Mouse (Mus musculus): ENCODE data around the gene Idnk.
A peak's percentile ranks its signal among the peaks of the same experiment; 100 is the strongest.

Gene Idnk

DNA sequence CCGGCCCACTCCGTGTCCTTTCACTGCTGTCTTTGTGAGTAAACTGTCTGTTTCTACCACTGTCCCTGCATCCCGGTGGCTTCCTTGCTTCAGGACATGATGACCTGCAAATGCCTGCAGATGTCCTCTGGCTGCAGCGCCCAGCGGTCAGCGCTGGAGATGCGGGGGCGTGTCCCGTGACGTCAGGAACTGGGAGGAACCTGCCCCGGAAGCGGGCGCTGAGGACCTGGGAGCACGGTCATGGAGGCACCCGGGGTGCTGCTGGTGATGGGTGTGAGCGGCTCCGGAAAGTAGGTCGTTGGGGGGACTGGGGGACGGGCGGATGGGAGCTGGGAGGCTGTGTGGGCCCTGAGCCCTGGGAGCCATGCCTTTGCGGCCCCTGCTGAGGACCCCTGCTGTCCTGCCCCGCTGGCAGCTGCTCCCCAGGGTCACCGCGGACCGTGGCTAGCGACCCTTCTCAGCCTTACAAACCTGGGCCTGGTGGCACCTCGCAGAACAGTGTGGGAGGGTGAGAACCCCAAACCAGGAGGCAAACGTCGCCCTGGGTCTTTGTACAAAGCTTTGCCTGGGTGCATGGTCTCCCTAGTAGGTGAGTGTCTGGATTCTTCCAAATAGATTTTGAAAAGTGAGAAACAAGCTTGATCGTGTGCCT is at the start of gene Idnk:
Idnk (plus strand) TSS at position 203 of the 652 bp plus-strand sequence.
- DNase-seq (ENCODE audit: low spot score in 2 of 2) = peak; percentile 80 to 86

DNA sequence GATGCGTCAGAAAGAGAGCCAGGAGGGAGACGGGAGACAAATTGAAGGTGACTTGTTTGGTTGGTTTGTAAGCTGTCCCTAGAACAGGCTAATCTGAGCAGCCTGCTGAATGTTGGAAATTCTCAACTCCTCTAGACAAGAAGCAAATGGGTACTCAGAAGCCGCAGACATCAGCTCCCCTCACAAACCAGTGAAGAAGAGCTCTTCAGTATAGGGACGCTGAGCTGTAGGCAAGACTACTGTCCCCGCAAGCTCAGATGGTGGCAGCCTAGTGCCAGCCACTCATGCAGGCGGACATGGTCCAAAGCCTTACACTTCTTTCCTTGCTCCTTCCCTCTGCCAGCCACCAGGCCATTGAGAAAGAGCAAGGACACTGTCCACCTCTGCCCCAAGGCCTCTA is 46.1 kb upstream of the Idnk start:
- DNase-seq (ENCODE audit: low spot score in 2 of 2) = peak; percentile 38 to 57

GRCm38 (mm10) chr13:58112191-58112590 is 45.3 kb upstream of the Idnk start:
- DNase-seq (ENCODE audit: low spot score in 2 of 2) = peak; percentile 59 to 70

- DNase-seq (ENCODE audit: low spot score in 2 of 2) = peak in 1 of 2 experiments; percentile 24
These were observed 44.8 kb upstream of the Idnk start for GRCm38 (mm10) chr13:58112601-58113041.

DNA sequence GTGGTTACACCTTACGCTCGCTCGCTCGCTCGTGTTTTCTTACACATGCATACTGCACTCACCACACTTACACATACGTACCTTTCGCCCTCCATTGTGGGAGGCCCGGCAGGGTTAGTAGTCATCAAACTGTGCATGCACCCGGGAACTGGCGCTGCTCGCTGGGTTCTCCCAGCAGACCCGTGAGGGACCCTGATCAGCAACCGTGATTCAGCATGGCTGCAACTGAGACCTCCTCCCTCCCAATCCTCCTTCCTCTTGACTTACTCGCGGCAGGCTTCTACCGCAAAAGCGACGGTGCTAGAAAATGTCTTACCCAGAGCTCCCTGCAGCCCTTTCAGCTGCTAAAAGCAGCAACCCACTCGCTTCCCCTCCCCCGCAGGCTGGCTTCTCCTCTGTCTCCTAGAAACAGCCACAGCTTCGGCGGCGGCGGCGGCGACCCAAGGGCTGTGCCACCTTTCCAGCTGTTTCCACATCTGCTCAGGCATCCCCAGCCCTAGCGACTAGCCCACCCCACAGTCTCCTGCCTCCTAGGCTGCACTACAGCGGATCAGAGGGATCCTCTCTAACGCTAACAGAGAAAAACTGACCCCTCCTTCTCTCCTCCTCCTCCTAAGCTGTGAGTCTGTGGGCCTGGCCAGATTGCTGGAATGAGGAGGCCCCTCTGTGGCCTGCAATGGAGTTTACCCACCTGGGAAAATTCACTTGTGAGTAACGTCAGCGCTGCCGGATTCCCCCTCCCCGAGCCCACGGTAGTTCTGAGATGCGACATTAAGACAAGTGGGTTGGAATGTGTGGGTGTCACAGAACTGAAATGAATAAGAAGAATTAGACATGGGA is 44.2 kb upstream of the Idnk start, which contains the start of gene Klhl3:
Klhl3 (minus strand) TSS at position 532 of the 840 bp plus-strand sequence.
- DNase-seq (ENCODE audit: low spot score in 2 of 2) = peak; percentile 88 to 90

- DNase-seq (ENCODE audit: low spot score in 2 of 2) = no peak
These were observed 42.2 kb upstream of the Idnk start for GRCm38 (mm10) chr13:58115227-58115626.

DNA sequence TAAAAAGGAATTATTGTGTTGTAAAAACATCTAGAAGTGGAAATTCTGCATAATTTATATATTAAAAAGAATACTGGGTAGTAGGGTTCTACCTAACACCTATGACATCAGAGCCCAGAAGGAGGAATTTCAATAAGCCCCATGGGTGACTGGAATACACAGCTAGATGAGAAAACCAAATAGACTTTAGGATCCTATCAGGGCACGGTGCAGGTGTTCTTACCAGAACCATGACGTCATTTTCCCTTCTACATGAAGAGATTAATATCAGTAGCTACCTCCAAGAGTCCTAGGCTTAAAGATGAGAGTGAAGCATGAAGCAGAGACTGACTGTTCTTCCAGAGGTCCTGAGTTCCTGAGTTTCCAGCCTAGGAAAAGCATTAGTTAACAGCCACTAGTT is 40.6 kb upstream of the Idnk start:
- DNase-seq (ENCODE audit: low spot score in 2 of 2) = no peak

DNA sequence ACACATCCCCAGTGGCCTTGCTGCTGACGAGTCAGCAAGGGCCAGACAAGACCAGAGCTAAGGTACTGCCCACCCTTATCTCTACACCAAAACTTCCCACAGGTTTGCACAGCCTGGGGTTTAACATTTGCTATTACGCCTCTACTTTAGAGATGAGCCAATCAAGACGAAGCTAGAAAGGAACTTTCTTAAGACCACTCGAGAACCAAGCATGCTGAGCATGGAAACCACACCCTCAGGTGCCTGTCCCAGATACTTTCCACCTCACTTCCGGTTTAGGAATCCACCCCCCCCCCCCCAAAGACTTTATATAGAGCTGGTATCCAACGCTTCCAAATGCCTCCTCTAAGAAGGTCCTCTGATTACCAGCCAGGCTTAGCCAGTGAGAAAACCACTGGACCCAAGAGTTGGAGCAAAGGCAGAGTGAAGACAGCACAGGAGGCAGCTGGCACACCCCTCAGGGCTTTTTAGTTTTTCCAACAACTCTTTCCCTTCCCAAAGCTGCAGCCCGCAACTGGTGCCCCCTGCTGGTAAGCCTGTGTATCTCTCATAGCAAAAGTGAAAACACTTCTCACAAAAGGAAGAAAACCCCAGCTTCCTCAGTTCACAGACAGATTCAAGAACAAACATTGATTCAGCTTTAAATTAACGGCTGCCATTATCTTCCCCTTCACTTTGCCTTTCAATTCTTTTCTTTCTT is 40.0 kb upstream of the Idnk start:
- peak in 1 of 2 experiments; percentile 43 for DNase-seq (ENCODE audit: low spot score in 2 of 2)

DNA sequence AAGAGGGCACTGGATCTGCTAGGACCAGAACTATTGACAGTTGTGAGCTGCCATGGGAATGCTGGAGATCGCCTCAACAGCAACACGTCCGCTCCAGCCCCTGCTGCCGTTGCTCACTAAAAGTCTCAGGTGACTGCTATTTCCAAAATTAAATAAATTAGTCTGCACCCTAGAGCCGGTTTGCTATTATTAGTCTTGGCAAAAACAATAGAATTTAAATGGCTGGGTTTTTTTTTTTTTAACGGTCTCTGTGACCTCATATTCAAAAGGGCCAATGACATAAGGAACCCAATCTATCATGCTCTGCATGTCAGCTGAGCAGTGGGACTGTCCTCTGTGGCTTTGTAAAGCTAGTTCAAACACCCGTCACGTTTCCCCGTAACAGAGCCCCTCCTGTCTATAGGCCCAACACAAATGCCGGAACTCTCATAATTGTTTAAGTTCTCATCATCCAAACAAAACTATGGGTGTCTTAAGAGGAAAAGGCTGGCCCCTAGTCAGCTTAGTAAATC is 34.6 kb upstream of the Idnk start:
- DNase-seq (ENCODE audit: low spot score in 2 of 2) = no peak

DNA sequence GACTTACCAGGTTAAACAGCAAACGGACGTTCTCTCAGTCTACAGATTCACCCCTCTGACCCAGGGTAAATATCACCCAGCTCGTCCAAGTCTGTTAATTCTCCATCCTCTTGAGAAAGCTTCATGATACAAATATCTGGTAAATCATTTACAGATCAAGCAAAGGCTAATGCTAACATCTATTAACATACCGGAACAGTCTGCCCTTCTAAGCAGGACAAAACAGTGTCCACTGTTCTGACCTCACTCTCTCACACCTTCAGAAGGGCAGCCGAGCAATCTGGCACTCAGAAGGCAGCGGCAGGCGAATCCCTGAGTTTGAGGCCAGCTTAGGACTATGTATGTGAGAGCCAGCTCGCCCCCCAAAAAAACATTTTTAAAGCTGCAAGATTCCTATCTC is 34.1 kb upstream of the Idnk start:
- no peak for DNase-seq (ENCODE audit: low spot score in 2 of 2)

DNA sequence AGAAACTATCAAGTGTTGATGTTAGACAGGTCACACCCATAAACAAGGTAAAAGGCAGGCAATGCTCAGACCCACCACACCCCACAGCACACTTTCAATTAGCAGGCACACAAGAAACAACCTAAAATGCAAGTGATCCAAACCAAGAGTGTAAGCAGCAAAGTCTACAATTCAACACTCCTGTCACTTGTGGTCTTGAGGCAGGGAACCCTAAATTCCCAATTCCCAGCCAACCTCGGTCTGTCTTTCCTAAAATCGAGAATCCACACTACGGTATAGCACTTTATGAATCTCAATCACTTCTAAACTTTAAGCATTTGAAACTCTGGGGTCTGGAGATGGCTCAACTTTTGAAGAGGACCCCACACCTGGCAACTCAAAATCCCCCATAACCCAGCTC is 33.2 kb upstream of the Idnk start:
- DNase-seq (ENCODE audit: low spot score in 2 of 2) = no peak

GRCm38 (mm10) chr13:58124989-58125388 is 32.5 kb upstream of the Idnk start:
- DNase-seq (ENCODE audit: low spot score in 2 of 2) = no peak

- DNase-seq (ENCODE audit: low spot score in 2 of 2) = peak in 1 of 2 experiments; percentile 37
These were observed 31.3 kb upstream of the Idnk start for GRCm38 (mm10) chr13:58126126-58126525.

GRCm38 (mm10) chr13:58126862-58127765 is 30.3 kb upstream of the Idnk start:
- DNase-seq (ENCODE audit: low spot score in 2 of 2) = no peak

- peak; percentile 59 to 71 for DNase-seq (ENCODE audit: low spot score in 2 of 2)
These were observed 29.6 kb upstream of the Idnk start for GRCm38 (mm10) chr13:58127766-58128361.

GRCm38 (mm10) chr13:58128396-58128767 is 29.1 kb upstream of the Idnk start, which contains the start of gene Hnrnpa0:
Gene Hnrnpa0 (minus strand): TSS chr13:58128556.
- peak; percentile 89 to 92 for DNase-seq (ENCODE audit: low spot score in 2 of 2)

DNA sequence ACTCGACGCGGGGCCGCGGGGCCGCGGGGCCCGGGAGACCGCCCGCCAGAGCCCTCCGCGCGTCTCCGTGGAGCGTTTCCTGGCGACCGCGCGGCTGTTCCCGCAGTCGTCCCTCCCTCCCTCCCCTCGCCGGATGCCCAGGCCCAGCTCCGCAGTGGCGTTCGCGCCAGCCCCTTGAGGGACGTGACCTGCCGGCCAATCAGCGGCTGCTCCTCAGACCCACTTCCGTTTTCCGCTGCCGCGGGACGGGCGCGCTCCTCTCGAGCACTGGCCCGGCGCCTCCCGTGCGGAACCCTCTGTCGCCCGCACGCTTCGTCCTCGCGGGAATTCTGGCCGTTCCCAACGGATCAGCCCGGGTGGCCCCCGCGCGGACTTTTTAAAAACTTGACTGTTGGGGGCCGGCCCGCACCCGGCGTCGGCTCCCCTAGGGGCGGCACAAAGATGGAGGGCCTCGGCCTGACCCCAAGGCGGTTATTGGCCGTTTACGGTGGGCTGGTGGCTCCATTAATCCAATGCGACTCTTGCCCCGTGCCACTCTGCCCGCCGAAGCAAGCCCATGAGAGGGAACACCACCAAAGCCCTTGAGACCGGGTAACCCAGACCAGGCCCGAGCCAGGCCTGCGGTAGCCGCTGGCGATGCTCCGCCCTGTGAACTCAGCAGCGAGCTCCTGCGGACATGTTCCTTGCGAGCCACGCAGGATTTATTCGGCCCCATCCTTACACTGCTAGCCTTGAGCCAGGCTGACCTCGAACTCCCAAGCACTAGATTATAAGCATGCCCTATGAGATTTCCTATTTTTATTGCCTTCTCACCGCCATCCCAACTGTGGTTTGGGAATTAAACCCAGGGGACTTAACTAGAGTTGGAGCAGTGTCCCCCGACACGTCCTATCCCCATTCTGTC is 28.4 kb upstream of the Idnk start:
- peak; percentile 94 to 95 for DNase-seq (ENCODE audit: low spot score in 2 of 2)

- no peak for DNase-seq (ENCODE audit: low spot score in 2 of 2)
These were observed 27.7 kb upstream of the Idnk start for GRCm38 (mm10) chr13:58129687-58130246.

GRCm38 (mm10) chr13:58131692-58132091 is 25.8 kb upstream of the Idnk start:
- no peak for DNase-seq (ENCODE audit: low spot score in 2 of 2)
